Mouse (Mus musculus): Measurements from ENCODE around the gene Zfp648. TPM values are rescaled to one million over a fixed set of nuclear protein-coding genes. Genes with fewer than 3 reads are reported as not detected.

Zfp648 gene
- polyA plus RNA-seq, 1 experiment from 2014 or later = 0.40 TPM

- 88% methylated on average over 6 of the region's 6 CpGs for WGBS
- H3K36me3 ChIP-seq = no peaks in the 10 kb centered on the region
- no peaks in the 10 kb centered on the region for H3K4me1 ChIP-seq
- H3K27ac ChIP-seq (replicated peaks) = no peak overlapping the region
- ATAC-seq (ENCODE audit: low FRiP score, low read depth) = no peak
- H3K4me3 ChIP-seq = no peak overlapping the region
- no peak overlapping the region for H3K4me2 ChIP-seq (replicated peaks)
- H3K9ac ChIP-seq (replicated peaks) = no peak overlapping the region
- H3K9me3 ChIP-seq = no peaks in the 10 kb centered on the region
- H3K27me3 ChIP-seq = no peaks in the 10 kb centered on the region
Measured at GRCm38 (mm10) chr1:154233033-154233432, 32.0 kb downstream of the Zfp648 start.

DNA sequence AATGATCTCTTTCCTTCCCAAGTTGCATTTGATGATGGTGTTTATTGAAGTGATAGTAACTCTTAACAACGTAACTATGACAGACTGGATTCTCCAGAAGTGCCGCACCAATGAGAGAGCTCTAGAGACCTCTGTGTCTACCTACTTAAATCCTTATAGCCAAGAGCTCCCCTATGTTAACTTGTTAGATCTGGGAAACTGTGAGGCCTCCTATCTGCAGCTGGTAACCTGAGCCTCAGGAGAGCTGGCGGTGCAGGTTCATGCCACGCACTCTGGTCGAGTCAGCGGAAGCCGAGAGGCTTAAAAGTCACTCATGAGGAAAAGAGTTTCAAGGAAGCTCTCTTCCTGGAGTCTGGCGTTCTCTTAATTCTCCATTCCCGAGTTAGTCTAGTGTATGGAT, 33.8 kb downstream of the Zfp648 start:
- ATAC-seq (ENCODE audit: low FRiP score, low read depth) = no peak
- no peaks in the 10 kb centered on the region for H3K36me3 ChIP-seq
- no peak overlapping the region for H3K4me3 ChIP-seq
- no peak overlapping the region for H3K4me2 ChIP-seq (replicated peaks)
- no peak overlapping the region for H3K9ac ChIP-seq (replicated peaks)
- WGBS = 88% methylated on average over 9 of the region's 9 CpGs
- H3K27me3 ChIP-seq = no peaks in the 10 kb centered on the region
- H3K27ac ChIP-seq (replicated peaks) = no peak overlapping the region
- no peaks in the 10 kb centered on the region for H3K4me1 ChIP-seq
- H3K9me3 ChIP-seq = no peaks in the 10 kb centered on the region

- Histone ChIP-seq H3K36me3 (no peaks in the 10 kb centered on the region), H3K4me1 (no peaks in the 10 kb centered on the region), H3K4me3 (no peak overlapping the region), H3K4me2 (replicated peaks) (no peak overlapping the region), H3K27me3 (no peaks in the 10 kb centered on the region), H3K27ac (replicated peaks) (no peak overlapping the region), H3K9me3 (no peaks in the 10 kb centered on the region), H3K9ac (replicated peaks) (no peak overlapping the region)
- ATAC-seq (ENCODE audit: low FRiP score, low read depth) = no peak
Measured at GRCm38 (mm10) chr1:154238876-154239275, 37.9 kb downstream of the Zfp648 start.

GRCm38 (mm10) chr1:154251186-154251585, 50.2 kb downstream of the Zfp648 start:
- Histone ChIP-seq H3K9ac (replicated peaks) (no peak overlapping the region), H3K27me3 (no peaks in the 10 kb centered on the region), H3K9me3 (no peaks in the 10 kb centered on the region), H3K36me3 (no peaks in the 10 kb centered on the region), H3K27ac (replicated peaks) (no peak overlapping the region), H3K4me3 (no peak overlapping the region), H3K4me2 (replicated peaks) (no peak overlapping the region), H3K4me1 (no peaks in the 10 kb centered on the region)
- ATAC-seq (ENCODE audit: low FRiP score, low read depth) = no peak
- 80% methylated on average over 2 of the region's 2 CpGs for WGBS

GRCm38 (mm10) chr1:154252739-154253138, 51.8 kb downstream of the Zfp648 start:
- WGBS = 78% methylated on average over 5 of the region's 5 CpGs
- H3K9ac ChIP-seq (replicated peaks) = no peak overlapping the region
- no peaks in the 10 kb centered on the region for H3K27me3 ChIP-seq
- H3K27ac ChIP-seq (replicated peaks) = no peak overlapping the region
- H3K4me3 ChIP-seq = no peak overlapping the region
- no peak for ATAC-seq (ENCODE audit: low FRiP score, low read depth)
- no peaks in the 10 kb centered on the region for H3K36me3 ChIP-seq
- H3K4me2 ChIP-seq (replicated peaks) = no peak overlapping the region
- H3K9me3 ChIP-seq = no peaks in the 10 kb centered on the region
- H3K4me1 ChIP-seq = no peaks in the 10 kb centered on the region

Data from midbrain, embryonic 12.5 days (tissue).